Mouse (Mus musculus): ENCODE results near the gene Rabgef1.

GRCm38 (mm10) chr5:130154286-130154685 is 17.3 kb upstream of the Rabgef1 start:
- TF ChIP-seq EP300 (IDR thresholded peaks at IDR 0.05; ENCODE audit: low read depth), result no peak
- no peak for TF ChIP-seq CTCF (IDR thresholded peaks at IDR 0.05; ENCODE audit: low read depth)

Data from liver, postnatal 0 days (tissue).